Mouse (Mus musculus): ENCODE measurements at regions not wholly inside any gene's neighbourhood (a gene's known extent, or its start where the extent isn't known, plus 50 kb on each side); places are given as distances from the start of the nearest gene placed in this dataset.
A peak's percentile ranks its signal among the peaks of the same experiment; 100 is the strongest.

GRCm38 (mm10) chr8:115549112-115549511, 158.5 kb downstream of the Maf start:
- TF ChIP-seq CTCF (IDR thresholded peaks at IDR 0.05; ENCODE audit: control insufficient read depth, insufficient read depth, insufficient replicate concordance, low read depth, low read length), result no peak
- no peak for TF ChIP-seq POLR2A (IDR thresholded peaks at IDR 0.05; ENCODE audit: control insufficient read depth, low read depth, low read length)
- Histone ChIP-seq H3K4me3 (ENCODE audit: control insufficient read depth, low read depth, low read length) (no peak overlapping the region), H3K27me3 (ENCODE audit: control insufficient read depth, insufficient read depth, low read length) (no peaks in the 10 kb centered on the region), H3K4me1 (ENCODE audit: control insufficient read depth, insufficient read depth, low read length) (no peaks in the 10 kb centered on the region), H3K27ac (ENCODE audit: control insufficient read depth, insufficient read depth, low read depth, low read length) (no peak overlapping the region), H3K36me3 (ENCODE audit: control insufficient read depth, insufficient read depth, low read length) (no peaks in the 10 kb centered on the region)

GRCm38 (mm10) chr8:115544067-115544466, 163.5 kb downstream of the Maf start:
- Histone ChIP-seq H3K27me3 (ENCODE audit: control insufficient read depth, insufficient read depth, low read length) (no peaks in the 10 kb centered on the region), H3K4me3 (ENCODE audit: control insufficient read depth, low read depth, low read length) (no peak overlapping the region), H3K27ac (ENCODE audit: control insufficient read depth, insufficient read depth, low read depth, low read length) (no peak overlapping the region), H3K4me1 (ENCODE audit: control insufficient read depth, insufficient read depth, low read length) (no peaks in the 10 kb centered on the region), H3K36me3 (ENCODE audit: control insufficient read depth, insufficient read depth, low read length) (no peaks in the 10 kb centered on the region)
- TF ChIP-seq CTCF (IDR thresholded peaks at IDR 0.05; ENCODE audit: control insufficient read depth, insufficient read depth, insufficient replicate concordance, low read depth, low read length) (no peak), POLR2A (IDR thresholded peaks at IDR 0.05; ENCODE audit: control insufficient read depth, low read depth, low read length) (no peak)

- TF ChIP-seq CTCF (IDR thresholded peaks at IDR 0.05; ENCODE audit: control insufficient read depth, insufficient read depth, insufficient replicate concordance, low read depth, low read length) (no peak), POLR2A (IDR thresholded peaks at IDR 0.05; ENCODE audit: control insufficient read depth, low read depth, low read length) (no peak)
- no peaks in the 10 kb centered on the region for H3K4me1 ChIP-seq (ENCODE audit: control insufficient read depth, insufficient read depth, low read length)
- H3K27me3 ChIP-seq (ENCODE audit: control insufficient read depth, insufficient read depth, low read length), result no peaks in the 10 kb centered on the region
- H3K4me3 ChIP-seq (ENCODE audit: control insufficient read depth, low read depth, low read length), result no peak overlapping the region
- no peak overlapping the region for H3K27ac ChIP-seq (ENCODE audit: control insufficient read depth, insufficient read depth, low read depth, low read length)
- H3K36me3 ChIP-seq (ENCODE audit: control insufficient read depth, insufficient read depth, low read length), result no peaks in the 10 kb centered on the region
Observed at GRCm38 (mm10) chr8:115542935-115543334, 164.7 kb downstream of the Maf start.

GRCm38 (mm10) chr8:115539600-115539999, 168.0 kb downstream of the Maf start:
- Histone ChIP-seq H3K27ac (ENCODE audit: control insufficient read depth, insufficient read depth, low read depth, low read length) (no peak overlapping the region), H3K4me3 (ENCODE audit: control insufficient read depth, low read depth, low read length) (peak overlapping the region; percentile 29), H3K27me3 (ENCODE audit: control insufficient read depth, insufficient read depth, low read length) (no peaks in the 10 kb centered on the region), H3K4me1 (ENCODE audit: control insufficient read depth, insufficient read depth, low read length) (no peaks in the 10 kb centered on the region), H3K36me3 (ENCODE audit: control insufficient read depth, insufficient read depth, low read length) (no peaks in the 10 kb centered on the region)
- TF ChIP-seq POLR2A (IDR thresholded peaks at IDR 0.05; ENCODE audit: control insufficient read depth, low read depth, low read length) (0 out of 2 replicates have a peak, but pooled peaks have one; percentile 16), CTCF (IDR thresholded peaks at IDR 0.05; ENCODE audit: control insufficient read depth, insufficient read depth, insufficient replicate concordance, low read depth, low read length) (no peak)

DNA sequence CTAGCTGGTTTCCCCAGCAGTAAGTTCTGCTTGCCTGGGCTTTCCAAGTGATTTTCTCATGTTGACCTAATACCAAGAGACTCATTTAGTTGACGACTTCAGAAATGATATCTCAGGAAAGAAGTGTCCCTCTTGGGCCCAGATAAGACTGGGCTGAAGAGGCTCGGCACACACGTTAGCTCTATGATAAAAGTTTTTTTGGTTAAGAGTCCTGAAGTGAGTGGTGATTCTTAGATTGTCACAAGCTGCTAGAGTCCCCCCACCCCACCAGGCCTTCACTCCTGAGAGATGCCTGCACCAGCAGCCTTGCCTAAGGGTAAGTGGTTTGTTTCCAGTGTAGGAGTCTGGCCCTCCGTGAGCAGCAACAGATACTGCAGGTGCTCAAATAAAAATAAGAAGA, 169.4 kb downstream of the Maf start:
- Histone ChIP-seq H3K4me1 (ENCODE audit: control insufficient read depth, insufficient read depth, low read length) (no peaks in the 10 kb centered on the region), H3K27me3 (ENCODE audit: control insufficient read depth, insufficient read depth, low read length) (no peaks in the 10 kb centered on the region), H3K36me3 (ENCODE audit: control insufficient read depth, insufficient read depth, low read length) (no peaks in the 10 kb centered on the region), H3K4me3 (ENCODE audit: control insufficient read depth, low read depth, low read length) (no peak overlapping the region), H3K27ac (ENCODE audit: control insufficient read depth, insufficient read depth, low read depth, low read length) (no peak overlapping the region)
- TF ChIP-seq CTCF (IDR thresholded peaks at IDR 0.05; ENCODE audit: control insufficient read depth, insufficient read depth, insufficient replicate concordance, low read depth, low read length) (no peak), POLR2A (IDR thresholded peaks at IDR 0.05; ENCODE audit: control insufficient read depth, low read depth, low read length) (no peak)

DNA sequence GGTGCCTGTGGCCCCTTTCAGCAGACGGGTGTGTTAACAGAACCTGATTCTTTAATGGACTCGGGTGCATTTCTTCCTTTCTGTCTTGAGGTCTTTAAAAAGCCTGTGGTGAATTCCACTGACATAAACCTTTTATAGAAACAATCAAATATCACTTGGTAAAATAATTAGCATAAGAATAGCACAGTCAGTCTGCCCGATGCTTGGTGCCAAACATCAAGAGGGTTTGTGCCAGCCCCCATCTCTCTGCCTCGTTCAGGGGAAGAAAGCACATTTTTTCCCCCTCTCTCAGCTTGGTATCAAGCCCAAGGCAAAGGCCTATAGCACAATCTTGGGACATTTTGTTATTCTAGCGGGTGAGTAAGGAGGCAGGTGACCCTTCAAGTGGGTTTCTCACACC, 169.8 kb downstream of the Maf start:
- H3K4me1 ChIP-seq (ENCODE audit: control insufficient read depth, insufficient read depth, low read length), result no peaks in the 10 kb centered on the region
- no peaks in the 10 kb centered on the region for H3K27me3 ChIP-seq (ENCODE audit: control insufficient read depth, insufficient read depth, low read length)
- no peak overlapping the region for H3K27ac ChIP-seq (ENCODE audit: control insufficient read depth, insufficient read depth, low read depth, low read length)
- TF ChIP-seq CTCF (IDR thresholded peaks at IDR 0.05; ENCODE audit: control insufficient read depth, insufficient read depth, insufficient replicate concordance, low read depth, low read length), result no peak
- no peak for TF ChIP-seq POLR2A (IDR thresholded peaks at IDR 0.05; ENCODE audit: control insufficient read depth, low read depth, low read length)
- no peak overlapping the region for H3K4me3 ChIP-seq (ENCODE audit: control insufficient read depth, low read depth, low read length)
- no peaks in the 10 kb centered on the region for H3K36me3 ChIP-seq (ENCODE audit: control insufficient read depth, insufficient read depth, low read length)

DNA sequence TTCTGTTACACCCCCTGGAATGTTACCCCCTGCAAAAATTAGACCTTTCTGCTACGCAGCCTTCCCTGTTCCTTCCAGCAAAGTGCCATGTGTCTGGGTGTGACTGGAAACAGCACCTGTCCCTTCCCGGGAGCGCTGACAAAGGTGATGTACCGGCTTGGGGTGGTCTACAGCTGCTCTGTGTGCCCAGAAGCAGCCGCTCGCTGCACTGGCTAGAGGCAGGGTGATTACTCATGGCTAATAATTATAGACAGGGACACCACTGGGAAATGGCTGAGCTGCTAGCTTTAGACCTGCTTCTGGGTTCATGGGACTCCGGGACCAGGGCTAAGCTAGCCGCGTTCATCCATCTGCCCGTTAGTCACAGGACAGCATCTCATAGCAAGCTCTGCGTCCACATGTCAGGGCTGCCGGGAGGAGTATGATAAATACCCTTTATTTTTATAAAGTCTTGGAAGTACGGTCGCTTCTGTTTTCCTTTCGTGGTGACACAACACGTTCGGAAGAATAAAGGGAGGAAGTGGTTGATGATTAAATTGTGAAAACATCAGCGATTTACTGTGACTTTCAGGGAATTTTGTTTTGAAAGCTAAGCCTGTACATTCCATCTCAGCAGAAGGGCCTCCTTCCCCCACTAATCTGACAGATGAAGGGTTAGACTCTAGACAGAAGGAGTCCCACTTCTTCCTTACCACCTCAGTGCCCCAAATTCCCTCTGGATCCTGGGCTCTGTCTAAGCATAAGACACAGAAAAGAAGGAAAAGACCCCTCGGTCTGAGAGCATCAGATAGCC, 170.8 kb downstream of the Maf start:
- H3K27me3 ChIP-seq (ENCODE audit: control insufficient read depth, insufficient read depth, low read length), result no peaks in the 10 kb centered on the region
- H3K36me3 ChIP-seq (ENCODE audit: control insufficient read depth, insufficient read depth, low read length), result no peaks in the 10 kb centered on the region
- no peak overlapping the region for H3K27ac ChIP-seq (ENCODE audit: control insufficient read depth, insufficient read depth, low read depth, low read length)
- H3K4me3 ChIP-seq (ENCODE audit: control insufficient read depth, low read depth, low read length), result no peak overlapping the region
- H3K4me1 ChIP-seq (ENCODE audit: control insufficient read depth, insufficient read depth, low read length), result no peaks in the 10 kb centered on the region
- TF ChIP-seq CTCF (IDR thresholded peaks at IDR 0.05; ENCODE audit: control insufficient read depth, insufficient read depth, insufficient replicate concordance, low read depth, low read length) (no peak), POLR2A (IDR thresholded peaks at IDR 0.05; ENCODE audit: control insufficient read depth, low read depth, low read length) (no peak)

Measured in testis, adult 2 months (tissue).